ENCODE assay signal across 8 mouse cellular contexts in genomic region chr2:131134826-131135400, GRCm38 (mm10). TPM values are rescaled to one million over a fixed set of nuclear protein-coding genes. Genes with fewer than 3 reads are reported as not detected.
A peak's percentile ranks its signal among the peaks of the same experiment; 100 is the strongest.
DNase-seq lines count a peak whose midpoint lies in the region; ATAC-seq and TF ChIP-seq lines count a peak whose summit lies in the region.
"Had no signal": no experiment of that assay in that cellular context is flagged by ENCODE, and none has a peak within 500 bp of the region (broad histone marks: within the 10 kb centered on the region; RNA-seq: fewer than 3 reads in every experiment).

No protein-coding gene starts in this region.

- no peaks in the 10 kb centered on the region for H3K4me1 ChIP-seq in kidney, postnatal 0 days (replicated peaks; ENCODE audit: insufficient read depth, low read length)
- peaks cover 23% of the 10 kb centered on the region for H3K4me1 ChIP-seq in limb, embryonic 10.5 days

- H3K9ac ChIP-seq in kidney, postnatal 0 days (ENCODE audit: low read depth, low read length): no peak overlapping the region

- no peaks in the 10 kb centered on the region for H3K27me3 ChIP-seq in kidney, postnatal 0 days (ENCODE audit: insufficient read depth, low read length)
- H3K27me3 ChIP-seq in limb, embryonic 10.5 days (ENCODE audit: low read depth, poor library complexity, severe bottlenecking): no peaks in the 10 kb centered on the region

- peak overlapping the region; percentile 60 for H3K27ac ChIP-seq in kidney, postnatal 0 days
- H3K27ac ChIP-seq in limb, embryonic 10.5 days: peak overlapping the region; percentile 75

- H3K36me3 ChIP-seq in kidney, postnatal 0 days (ENCODE audit: insufficient read depth, low read length): peaks cover 5% of the 10 kb centered on the region; the same call in 1 of the 2 replicates
- H3K36me3 ChIP-seq in limb, embryonic 10.5 days: peaks cover 75% of the 10 kb centered on the region

- DNase-seq in kidney, postnatal 0 days (ENCODE audit: low spot score): no peak
- no peak for DNase-seq in kidney, adult 18-20 months
- DNase-seq in urinary bladder, postnatal 10 days (ENCODE audit: low spot score): peak; percentile 8
- no peak for DNase-seq in urinary bladder, postnatal 25 days (ENCODE audit: low spot score)
- DNase-seq in limb, embryonic 10.5 days (ENCODE audit: low spot score): no peak
- DNase-seq in frontal cortex, adult 2 months (ENCODE audit: extremely low spot score in 1 of 2, low spot score in 1 of 2): no peak
- DNase-seq in frontal cortex, postnatal 25 days (ENCODE audit: low spot score in 2 of 2): no peak

- H3K9me3 ChIP-seq in kidney, postnatal 0 days (replicated peaks; ENCODE audit: low read length): no peaks in the 10 kb centered on the region
- H3K9me3 ChIP-seq in limb, embryonic 10.5 days (replicated peaks): no peaks in the 10 kb centered on the region

- ATAC-seq in kidney, postnatal 0 days (replicated peaks; ENCODE audit: low FRiP score, low read depth): 0 out of 2 replicates have a peak, but pooled peaks have one; percentile 26

- WGBS in kidney, postnatal 0 days: 73% methylated on average over 8 of the region's 8 CpGs
- 76% methylated on average over 8 of the region's 8 CpGs for WGBS in limb, embryonic 10.5 days

- no peak overlapping the region for H3K4me3 ChIP-seq in kidney, postnatal 0 days (replicated peaks; ENCODE audit: low read depth, low read length)
- H3K4me3 ChIP-seq in limb, embryonic 10.5 days: no peak overlapping the region

- TF ChIP-seq CTCF in kidney, postnatal 0 days (IDR thresholded peaks at IDR 0.05; ENCODE audit: low read depth): no peak

- no peak overlapping the region for H3K4me2 ChIP-seq in kidney, postnatal 0 days (ENCODE audit: low read length)

RNA-seq across cellular contexts. Expression of gene Gm11037, which starts 1.6 kb away (rescaled TPM):
- not detected in 2 replicates for polyA plus RNA-seq in kidney, postnatal 0 days (2015; fragmentation: Nextera tagmentation; extraction: Ambion mirVana)
- polyA plus RNA-seq in limb, embryonic 10.5 days (2016; fragmentation: Nextera tagmentation; extraction: Ambion mirVana): not detected in 2 replicates
- not detected in 2 replicates for polyA plus RNA-seq in frontal cortex, adult 2 months (2012; rRNA removed)
- polyA plus RNA-seq: large intestine, adult 2 months had no signal

RNA-seq across cellular contexts. Expression of gene Hspa12b, which starts 7.8 kb away (rescaled TPM):
- 9.4 and 9.8 TPM in 2 replicates for polyA plus RNA-seq in kidney, postnatal 0 days (2015; fragmentation: Nextera tagmentation; extraction: Ambion mirVana)
- polyA plus RNA-seq in limb, embryonic 10.5 days (2016; fragmentation: Nextera tagmentation; extraction: Ambion mirVana): 14.8 and 19.7 TPM in 2 replicates
- polyA plus RNA-seq in frontal cortex, adult 2 months (2012; rRNA removed): 9.7 and 10.5 TPM in 2 replicates

RNA-seq across cellular contexts. Expression of gene 1700037H04Rik, which starts 25.0 kb away (rescaled TPM):
- 84.8 and 91.5 TPM in 2 replicates for polyA plus RNA-seq in kidney, postnatal 0 days (2015; fragmentation: Nextera tagmentation; extraction: Ambion mirVana)
- polyA plus RNA-seq in limb, embryonic 10.5 days (2016; fragmentation: Nextera tagmentation; extraction: Ambion mirVana): 87.5 and 97.4 TPM in 2 replicates
- 104 and 114 TPM in 2 replicates for polyA plus RNA-seq in frontal cortex, adult 2 months (2012; rRNA removed)

RNA-seq across cellular contexts. Expression of gene Cenpb, which starts 45.0 kb away (rescaled TPM):
- polyA plus RNA-seq in kidney, postnatal 0 days (2015; fragmentation: Nextera tagmentation; extraction: Ambion mirVana): 13.1 and 15.3 TPM in 2 replicates
- polyA plus RNA-seq in limb, embryonic 10.5 days (2016; fragmentation: Nextera tagmentation; extraction: Ambion mirVana): 7.7 and 8.9 TPM in 2 replicates
- 73.7 and 79.6 TPM in 2 replicates for polyA plus RNA-seq in frontal cortex, adult 2 months (2012; rRNA removed)

RNA-seq across cellular contexts. Expression of gene Siglec1, which starts 48.3 kb away (rescaled TPM):
- 0.33 and 0.41 TPM in 2 replicates for polyA plus RNA-seq in kidney, postnatal 0 days (2015; fragmentation: Nextera tagmentation; extraction: Ambion mirVana)
- 0.09 and 0.10 TPM in 2 replicates for polyA plus RNA-seq in limb, embryonic 10.5 days (2016; fragmentation: Nextera tagmentation; extraction: Ambion mirVana)
- 0.23 and 0.38 TPM in 2 replicates for polyA plus RNA-seq in frontal cortex, adult 2 months (2012; rRNA removed)
